Mouse (Mus musculus) common myeloid progenitor, adult 5-6 weeks (primary cell): ENCODE data around the gene Lrrc14b. TPM values are rescaled to one million over a fixed set of nuclear protein-coding genes. Genes with fewer than 3 reads are reported as not detected.

Experiments used
- ATAC-seq: replicated peaks from 2 replicates; pipeline ENCODE4 v1.8.0; 2016; ENCODE audit warnings: low read depth, mild to moderate bottlenecking, moderate TSS enrichment, inconsistent platforms; ENCODE audit not compliant: poor library complexity, severe bottlenecking
- total RNA-seq: library from RNA; stranded (forward); fragments of 200-1000, 187-1606 nt; gene quantifications from 2 replicates; pipeline ENCODE4 v1.2.3, GENCODE M21; 2017

The Lrrc14b gene
- total RNA-seq: 0.05 TPM in 1 of 2 replicates, not detected in the other

DNA sequence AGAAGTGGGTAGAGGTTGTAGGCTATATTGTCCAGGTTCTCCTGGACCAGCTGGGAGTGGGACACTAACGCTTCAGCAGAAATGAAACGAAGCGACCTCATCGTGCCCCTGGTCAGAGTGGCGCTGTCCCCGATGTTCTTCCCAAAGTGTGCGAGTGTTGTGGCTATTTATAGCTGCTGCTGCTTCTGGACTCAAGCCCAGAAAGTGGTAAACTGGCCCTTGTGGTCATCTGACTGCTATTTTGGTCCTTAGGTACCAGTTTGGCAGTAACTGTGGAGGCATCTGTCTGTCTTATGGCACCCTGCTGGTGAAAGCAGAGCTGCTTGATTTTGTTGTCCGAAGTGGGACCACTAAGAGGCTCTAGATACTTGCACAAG lies at the start of gene Lrrc14b:
Lrrc14b (minus strand) TSS at position 147 of the 377 bp plus-strand sequence.
- ATAC-seq: peak; percentile 33

DNA sequence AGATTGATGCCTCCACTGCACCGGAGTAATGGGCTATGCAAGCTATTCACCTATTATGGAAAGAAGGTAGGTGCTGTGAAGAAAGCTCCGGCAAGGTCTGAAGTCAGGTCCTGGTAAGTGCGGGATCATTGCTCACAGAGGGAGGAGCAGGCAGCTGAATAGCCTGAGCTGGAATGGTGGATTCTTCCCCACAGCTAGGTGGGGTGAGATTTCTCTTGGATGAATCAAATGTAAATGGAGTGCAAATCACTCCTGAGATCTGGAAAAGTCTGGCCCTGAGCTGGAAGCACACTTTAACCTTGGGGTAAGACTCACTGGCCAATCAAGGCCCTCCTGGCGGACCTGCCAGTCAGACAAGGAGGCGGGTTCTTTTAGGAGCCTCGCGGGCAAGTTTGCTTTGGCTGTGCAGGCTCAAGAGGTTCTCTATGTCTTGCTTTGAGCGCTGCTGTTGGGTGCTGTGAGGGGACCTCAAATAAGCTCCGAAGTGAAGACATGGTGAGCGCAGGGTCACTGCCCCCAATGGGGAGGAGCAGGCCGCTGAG lies 35.6 kb upstream of the Lrrc14b start, which contains the start of gene Ftl1-ps1:
Ftl1-ps1 (plus strand) TSS at position 397 of the 542 bp plus-strand sequence.
- no peak for ATAC-seq

DNA sequence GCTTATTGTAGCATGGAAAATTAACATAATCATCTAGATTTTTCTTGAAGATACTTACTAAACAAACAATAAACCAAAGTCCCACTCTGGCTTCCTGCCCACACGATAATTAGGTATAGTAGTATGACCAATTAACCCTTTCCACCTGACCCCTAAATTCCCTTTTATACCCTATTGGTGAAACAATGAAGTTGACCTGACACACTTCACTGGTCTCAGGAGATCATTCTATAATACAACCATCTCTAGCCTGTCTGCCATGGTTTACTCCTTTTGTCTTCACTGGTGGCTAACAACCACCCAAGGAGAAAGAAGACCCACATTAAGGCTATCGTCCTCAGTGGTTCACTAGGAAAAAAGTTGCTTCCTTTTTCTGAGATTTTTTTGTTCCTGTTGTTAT lies 27.4 kb upstream of the Lrrc14b start:
- no peak for ATAC-seq

DNA sequence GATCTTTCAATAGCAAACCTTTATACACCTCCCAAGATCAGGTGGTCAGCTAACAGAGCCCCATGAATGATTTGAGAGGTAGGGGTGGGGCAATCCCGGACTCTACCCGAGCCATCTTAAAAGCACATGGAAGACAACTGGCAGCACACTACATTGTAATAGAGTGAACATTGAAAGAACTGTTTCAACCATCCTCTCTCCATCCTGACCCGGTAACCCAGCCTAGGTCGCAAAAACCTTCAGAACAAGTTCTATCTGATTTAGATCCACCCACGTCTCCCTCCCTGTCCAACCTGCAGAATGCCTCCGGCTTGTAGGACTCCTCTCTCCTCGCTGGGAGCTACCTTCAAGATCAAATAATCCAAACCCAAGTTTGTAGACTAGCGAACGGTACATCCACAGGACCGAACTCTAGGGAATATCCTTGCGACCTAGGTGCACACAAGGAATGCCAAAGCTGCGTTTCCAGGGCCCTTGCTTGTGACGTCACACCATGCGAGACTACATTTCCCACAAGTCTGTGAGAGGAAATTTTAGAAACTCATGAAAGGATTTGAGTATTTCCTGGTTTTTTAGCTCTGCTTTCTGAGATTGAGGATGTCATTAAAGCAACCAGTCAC lies 26.7 kb upstream of the Lrrc14b start, which contains the start of gene Zfp72:
Zfp72 (minus strand) TSS at position 466 of the 620 bp plus-strand sequence.
- peak; percentile 98 for ATAC-seq

DNA sequence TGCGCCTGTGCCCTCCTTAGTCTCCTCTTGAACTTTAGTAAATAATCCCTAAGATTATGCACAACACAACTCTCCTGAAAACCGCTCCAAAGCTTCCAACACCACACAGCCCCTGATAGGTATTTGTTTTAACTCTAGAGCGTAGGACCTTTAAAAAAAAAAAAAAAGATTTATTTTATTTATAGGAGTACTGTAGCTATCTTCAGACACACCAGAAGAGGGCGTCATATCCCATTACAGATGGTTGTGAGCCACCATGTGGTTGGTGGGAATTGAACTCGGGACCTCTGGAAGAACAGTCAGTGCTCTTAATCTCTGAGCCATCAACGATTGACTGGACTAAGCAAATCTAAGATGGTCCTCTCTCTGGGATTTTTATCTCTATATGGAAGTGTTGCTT lies 25.9 kb upstream of the Lrrc14b start:
- ATAC-seq: no peak

DNA sequence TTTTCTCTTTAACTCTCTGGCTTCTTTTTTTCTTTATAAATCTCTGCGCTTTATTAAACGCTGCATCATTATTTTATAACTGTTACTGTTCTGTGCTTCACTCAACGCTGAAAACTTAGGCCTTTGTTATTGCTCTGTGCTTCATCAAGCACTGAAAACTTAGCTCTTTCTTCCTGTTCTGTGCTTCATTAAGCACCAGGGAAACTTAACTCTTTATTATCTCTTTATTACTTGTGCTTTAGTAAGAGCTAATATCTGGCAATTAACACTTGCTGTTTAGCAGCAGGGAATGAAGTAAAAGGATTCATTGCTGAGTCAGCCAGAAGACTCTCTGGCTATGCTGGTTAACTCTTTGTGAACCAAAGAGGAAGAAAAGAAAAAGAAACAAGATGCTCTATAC lies 18.5 kb upstream of the Lrrc14b start:
- no peak for ATAC-seq

DNA sequence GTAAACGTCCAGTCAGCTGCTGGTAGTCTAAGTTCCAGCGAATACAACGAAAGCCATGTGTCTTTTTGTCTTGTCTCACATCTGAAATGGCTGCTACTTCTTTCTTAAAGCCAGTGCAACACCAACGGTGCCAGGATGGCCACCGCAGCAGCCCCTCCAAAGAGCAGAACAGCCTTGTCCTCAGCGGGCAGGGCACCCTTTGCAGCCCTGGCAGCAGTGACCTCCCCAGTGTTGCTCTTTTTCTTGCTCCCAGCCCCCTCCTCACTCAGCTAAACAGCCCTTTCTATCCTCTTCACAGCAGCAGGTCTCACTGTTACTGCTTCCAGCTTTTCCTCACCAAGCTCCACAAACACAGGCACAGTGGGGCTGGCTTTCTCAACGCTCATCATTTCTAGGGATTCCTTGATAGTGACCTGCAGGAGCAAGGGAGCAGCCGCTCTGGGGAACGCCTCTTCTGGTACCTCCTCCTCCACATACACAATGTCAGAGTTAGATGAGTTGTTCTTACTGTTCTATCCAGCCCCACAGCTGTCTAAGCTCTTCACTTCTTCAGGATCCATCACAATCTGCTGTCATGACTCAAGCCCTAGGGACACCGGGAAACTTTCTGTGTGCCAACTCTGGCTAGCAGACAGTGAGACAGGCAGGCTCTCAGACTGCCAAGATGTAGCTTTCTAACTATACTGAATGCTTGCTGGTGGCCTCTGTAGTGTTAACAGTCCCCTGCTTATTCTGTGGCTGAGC lies 17.9 kb upstream of the Lrrc14b start:
- ATAC-seq: no peak

DNA sequence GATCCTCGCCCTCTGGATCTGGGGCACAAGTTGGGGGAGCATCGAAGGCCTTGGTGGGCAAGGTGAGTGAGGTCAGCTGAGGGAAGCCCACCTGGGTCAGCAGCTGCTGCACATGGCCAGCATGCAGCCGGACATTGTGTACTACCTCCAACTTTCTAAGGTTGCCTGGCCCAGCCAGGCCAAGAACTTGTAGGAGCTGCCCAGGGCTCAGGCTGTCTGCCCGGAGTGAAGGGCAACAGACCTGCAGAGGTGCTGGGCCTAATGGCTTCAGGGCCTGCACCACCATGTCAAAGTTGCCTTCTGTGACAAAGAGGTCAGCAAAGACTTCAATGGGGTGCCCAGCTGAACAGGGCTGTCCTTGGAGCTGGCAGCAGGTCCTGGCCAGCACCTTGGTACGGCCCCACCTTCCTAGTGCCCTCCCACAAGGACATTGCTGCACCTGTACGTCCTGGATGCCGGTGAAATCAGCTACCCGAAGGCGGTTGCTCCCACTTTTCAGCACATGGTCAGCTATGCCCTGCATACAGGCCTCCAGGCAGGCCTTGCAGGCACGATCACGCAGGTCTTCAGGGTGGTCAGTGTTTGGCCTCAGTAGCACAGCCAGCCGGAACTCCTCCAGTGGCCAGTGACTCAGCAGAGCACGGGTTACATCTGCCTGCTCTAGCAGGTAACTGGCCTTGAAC lies 488 bp downstream of the Lrrc14b start:
- ATAC-seq: peak; percentile 24; the same call in 1 of the 2 replicates

DNA sequence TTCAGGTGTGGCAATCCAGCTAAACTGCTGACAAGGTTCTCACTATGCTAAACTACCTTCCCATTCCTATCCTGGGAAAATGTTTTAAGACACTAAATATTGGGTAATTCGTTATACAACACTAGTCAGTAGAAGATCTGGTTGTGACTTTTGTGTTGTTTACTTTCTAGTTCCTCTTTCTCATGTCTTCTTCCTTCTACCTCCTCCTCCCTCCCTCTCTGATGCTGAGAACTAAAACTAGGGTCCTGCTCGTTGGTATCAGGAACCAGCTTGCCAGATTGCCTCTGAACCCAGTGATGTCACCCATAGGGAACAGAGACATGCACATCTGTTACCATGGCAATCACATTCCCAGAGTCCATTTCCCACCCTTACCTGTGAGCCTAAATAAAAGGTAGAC lies 1.6 kb downstream of the Lrrc14b start:
- ATAC-seq: peak; percentile 67

DNA sequence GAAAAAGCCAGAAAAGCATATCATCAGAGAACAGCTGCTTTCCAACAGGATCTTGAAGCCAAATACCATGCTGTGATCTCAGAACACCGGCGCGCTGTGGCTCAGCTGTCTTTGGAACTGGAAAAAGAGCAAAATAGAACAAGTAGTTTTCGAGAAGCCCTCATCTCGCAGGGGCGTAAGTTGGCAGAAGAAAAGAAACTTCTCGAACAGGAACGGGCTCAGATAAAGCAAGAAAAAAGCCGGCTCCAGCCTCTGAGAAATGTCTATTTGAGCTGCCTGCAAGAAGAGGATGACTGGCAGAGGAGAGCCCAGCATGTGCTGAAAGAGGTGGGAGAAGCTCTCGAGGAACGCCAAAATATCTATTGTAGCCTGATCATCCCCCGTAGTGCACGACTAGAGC lies 7.3 kb downstream of the Lrrc14b start:
- no peak for ATAC-seq

DNA sequence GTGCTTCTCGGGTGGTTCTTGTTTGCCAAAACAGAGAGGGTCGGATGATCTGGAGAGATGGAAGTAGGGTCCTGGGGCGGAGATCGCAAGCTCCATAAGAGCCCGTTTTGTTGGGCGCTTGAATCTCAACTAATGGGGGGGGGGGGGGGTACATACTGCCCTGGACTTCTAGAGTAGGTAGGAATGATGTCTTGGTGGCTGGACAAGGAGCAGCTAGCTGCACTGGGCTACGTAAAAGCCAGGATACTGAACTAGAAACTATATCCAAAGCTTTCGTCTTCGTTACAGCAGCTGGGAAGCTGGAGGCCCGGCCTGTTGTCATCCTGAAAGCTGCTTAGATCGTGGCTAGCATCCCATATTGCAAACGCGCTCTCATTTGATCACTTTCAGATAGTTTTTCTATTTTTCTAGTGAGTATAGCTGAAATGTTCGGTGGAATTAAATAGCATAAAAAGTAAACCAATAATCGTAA lies 13.3 kb downstream of the Lrrc14b start:
- ATAC-seq: peak; percentile 12; the same call in 1 of the 2 replicates

DNA sequence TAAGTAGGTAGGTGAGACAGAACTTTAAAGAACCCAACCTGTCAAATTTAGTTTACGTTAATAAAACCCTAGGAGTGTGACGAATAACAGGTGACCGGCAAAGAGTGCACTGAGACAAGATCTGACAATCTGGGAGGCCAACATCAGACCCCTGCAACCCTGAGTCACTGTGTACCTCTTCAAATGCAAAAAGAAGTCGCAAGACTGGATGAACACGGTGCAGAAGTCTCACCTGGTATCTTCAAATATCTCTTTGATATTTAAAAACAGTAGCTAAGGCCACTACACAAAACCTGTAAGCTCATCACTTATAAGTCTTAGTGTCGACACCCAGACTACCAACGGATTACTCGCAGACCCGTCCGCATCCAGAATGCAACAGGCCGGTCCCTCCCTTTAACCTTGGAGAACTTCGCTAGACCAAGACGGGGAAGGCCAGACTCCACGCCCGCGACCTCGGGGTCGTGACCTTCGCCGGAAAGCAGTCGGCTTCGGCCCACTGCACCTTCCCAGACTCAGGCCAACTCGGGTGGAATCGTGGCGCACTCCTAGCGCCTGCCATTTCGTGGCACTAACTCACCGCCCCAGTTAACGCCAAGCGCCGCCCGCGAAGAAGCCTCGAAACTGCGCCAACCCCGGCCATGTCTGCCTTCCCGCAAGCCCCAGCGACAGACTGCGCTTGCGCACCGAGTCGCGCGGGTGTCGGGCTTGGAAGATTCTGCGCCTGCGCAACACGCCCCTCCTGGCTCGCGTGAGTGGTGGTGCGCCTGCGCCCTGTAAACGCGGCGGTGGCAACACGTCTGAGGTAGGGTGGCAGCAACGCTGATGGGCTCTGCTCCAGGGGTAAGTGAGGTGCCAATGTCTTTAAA lies 14.0 kb downstream of the Lrrc14b start, which contains the start of the genes Sdha and Ccdc127:
Sdha (minus strand) TSS at position 715 of the 869 bp plus-strand sequence.
Ccdc127 (plus strand) TSS at position 744 of the 869 bp plus-strand sequence.
- peak; percentile 97 for ATAC-seq

DNA sequence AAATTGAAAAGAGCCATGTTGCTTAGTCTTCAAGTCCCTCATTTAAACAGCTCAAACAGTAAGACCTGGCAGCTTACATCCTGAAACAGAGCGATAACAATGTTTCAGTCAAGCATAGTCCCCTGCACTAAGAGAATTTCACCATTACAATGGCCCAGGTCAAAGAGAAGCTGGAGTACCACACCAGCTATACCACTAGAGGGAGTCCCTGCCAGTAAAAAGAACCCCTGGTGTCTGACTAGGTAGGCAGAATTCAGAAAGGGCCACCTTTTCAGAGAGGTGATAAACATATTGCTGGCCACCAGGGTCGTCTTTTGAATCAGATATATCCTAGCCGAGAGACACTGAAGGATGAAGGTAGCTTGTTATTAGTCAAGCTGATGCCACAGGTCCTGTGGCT lies 22.8 kb downstream of the Lrrc14b start:
- peak; percentile 100 for ATAC-seq

DNA sequence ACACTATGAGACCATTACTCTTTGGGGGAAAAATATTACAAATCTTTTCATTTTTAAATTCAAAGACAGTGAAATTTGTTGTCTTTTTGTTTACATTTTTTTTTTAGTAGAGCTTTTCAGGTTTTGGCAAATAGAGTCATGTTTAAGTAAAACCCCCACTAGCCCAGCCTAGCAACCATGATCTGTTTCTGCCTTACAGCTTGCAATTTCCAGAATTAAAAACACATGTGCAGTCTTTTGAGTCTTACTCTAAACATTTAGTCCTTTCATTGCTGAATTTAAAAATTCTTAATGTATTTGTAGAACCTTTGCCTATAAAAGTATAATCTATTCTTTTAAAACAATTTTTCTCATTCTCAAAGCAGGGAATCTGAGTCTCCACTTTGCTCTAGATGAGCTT lies 34.5 kb downstream of the Lrrc14b start:
- no peak for ATAC-seq

DNA sequence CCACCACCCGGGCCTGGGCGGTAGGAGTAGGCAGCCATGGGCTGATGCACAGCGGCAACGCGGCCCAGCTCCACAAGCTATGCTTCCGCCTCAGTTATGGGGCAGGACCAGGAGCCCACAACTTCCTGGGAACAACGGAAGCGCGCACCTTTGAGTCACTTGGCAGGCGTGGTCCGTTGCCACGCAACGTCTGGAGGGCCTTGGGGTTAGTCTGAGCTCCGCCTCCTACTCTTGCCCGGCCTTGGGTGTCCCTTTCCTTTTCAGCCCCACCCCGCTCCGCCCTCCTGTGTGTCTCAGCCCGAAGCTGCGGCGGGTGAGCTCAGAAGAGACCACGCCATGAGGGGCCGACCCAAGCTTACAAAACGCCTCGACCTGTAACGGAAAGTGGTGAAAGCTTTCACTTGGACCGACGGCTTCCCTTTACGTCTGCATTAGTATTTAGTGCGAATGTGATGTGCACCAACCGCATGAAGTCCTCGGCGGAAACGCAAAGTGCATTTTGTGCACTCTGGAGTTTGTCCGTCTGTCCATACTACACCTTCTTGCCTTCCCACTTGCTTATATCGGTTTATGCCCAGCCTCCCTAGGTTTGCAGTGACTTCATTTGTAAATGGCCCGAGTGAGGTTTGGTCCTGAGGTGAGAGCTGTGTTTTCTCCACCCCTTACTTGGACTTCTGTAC lies 46.5 kb downstream of the Lrrc14b start, which contains the start of gene Pdcd6:
Pdcd6 (minus strand) TSS at position 411 of the 680 bp plus-strand sequence.
- ATAC-seq: peak; percentile 97

DNA sequence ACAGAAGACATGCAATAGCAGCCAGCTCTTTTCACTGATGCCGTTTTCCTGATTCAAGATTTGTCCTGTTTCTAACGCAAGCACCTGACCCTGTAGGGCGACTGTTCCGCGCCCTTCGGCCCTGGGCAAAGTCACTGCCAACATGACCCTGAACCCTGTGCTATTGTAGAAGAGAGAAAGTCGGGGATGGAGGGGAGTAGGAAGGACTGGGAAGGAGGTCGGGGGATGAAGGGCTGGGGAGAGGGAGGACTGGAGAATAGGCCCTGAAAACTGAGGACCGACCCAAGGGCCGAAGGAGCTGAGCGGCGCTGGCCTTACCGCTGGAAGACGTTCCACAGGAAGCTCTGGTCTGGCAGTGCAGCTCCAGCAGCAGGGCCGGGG lies 47.0 kb downstream of the Lrrc14b start:
- no peak for ATAC-seq

DNA sequence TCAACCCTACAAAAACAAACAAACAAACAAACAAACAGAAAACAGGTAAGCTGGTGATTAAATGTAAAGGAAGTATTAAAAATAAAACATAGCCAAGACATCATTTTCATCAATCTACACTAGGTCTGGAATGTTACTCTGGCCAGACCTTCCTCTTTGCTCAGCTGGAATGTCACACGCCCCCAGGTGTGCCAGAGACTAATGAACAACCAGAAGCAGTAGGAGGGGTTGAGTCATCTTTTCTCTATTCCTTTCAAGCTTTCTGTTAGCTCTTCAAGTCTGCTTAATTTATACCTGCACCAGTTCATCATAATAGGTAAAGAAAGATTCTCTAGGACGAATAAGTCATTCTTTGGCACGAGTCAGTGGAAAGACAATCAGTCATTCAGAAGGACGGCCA lies 47.4 kb downstream of the Lrrc14b start:
- ATAC-seq: no peak

DNA sequence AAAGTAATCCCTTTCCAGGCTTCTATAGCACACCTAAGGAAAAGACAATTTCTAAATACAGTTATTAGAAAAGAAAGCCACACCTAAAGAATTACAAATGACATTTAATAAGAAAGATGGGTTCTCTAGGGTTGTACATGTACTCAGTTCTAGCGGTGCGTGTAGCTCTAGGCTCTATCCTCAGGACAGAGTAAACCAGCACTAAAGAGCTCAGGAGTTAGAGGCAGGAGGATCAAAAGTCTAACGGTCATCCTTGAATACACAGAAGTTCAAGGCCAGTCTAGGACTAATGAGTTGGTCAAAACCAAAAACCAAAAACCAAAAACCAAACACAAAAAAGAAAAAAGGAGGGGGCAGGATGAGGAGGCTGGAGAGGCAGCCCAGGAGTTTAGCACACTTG lies 49.2 kb downstream of the Lrrc14b start:
- no peak for ATAC-seq
